Comparison of ENCODE assay signal across 8 mouse cellular contexts in the genomic region with DNA sequence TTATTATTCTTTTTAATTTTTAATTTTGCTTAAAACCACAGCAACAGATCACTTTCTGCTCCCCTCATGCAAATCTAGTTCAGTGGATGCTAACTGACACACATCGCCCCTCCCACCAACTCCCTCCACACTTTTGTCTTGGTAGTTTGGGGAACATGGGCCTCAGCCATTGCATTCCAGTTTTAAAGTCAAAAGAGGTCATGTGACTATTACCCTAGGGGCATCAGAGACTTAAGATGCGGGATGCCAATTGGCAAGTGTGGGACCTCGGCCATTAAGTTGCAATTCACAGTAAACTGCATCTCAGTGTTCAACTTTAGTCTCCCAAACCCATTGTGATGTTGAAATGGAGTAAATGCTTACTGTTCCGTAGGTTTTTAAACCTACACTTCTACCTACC. TPM values are rescaled to one million over a fixed set of nuclear protein-coding genes. Genes with fewer than 3 reads are reported as not detected.
A peak's percentile ranks its signal among the peaks of the same experiment; 100 is the strongest.
DNase-seq lines count a peak whose midpoint lies in the region; ATAC-seq and TF ChIP-seq lines count a peak whose summit lies in the region.

No protein-coding gene starts in this region.

- TF ChIP-seq EP300 in lung, postnatal 0 days (IDR thresholded peaks at IDR 0.05), result no peak
- no peak for TF ChIP-seq EP300 in stomach, postnatal 0 days (optimal IDR thresholded peaks at IDR 0.05)

- no peaks in the 10 kb centered on the region for H3K4me1 ChIP-seq in lung, postnatal 0 days (ENCODE audit: insufficient read depth, low read depth, low read length)
- no peaks in the 10 kb centered on the region for H3K4me1 ChIP-seq in limb, embryonic 11.5 days (ENCODE audit: control insufficient read depth, insufficient read depth, low read length)
- H3K4me1 ChIP-seq in stomach, postnatal 0 days (replicated peaks; ENCODE audit: control insufficient read depth, insufficient read depth), result no peaks in the 10 kb centered on the region

- no peaks in the 10 kb centered on the region for H3K36me3 ChIP-seq in lung, postnatal 0 days (ENCODE audit: insufficient read depth, low read length)
- H3K36me3 ChIP-seq in limb, embryonic 11.5 days (ENCODE audit: control insufficient read depth, insufficient read depth, low read length), result no peaks in the 10 kb centered on the region
- H3K36me3 ChIP-seq in stomach, postnatal 0 days (ENCODE audit: control insufficient read depth, insufficient read depth, low read length), result no peaks in the 10 kb centered on the region

- TF ChIP-seq CTCF in lung, postnatal 0 days (IDR thresholded peaks at IDR 0.05), result no peak
- no peak for TF ChIP-seq CTCF in stomach, postnatal 0 days (IDR thresholded peaks at IDR 0.05; ENCODE audit: low read depth)

- intact Hi-C loops in left cerebral cortex, postnatal 10 days (cut with DNase I), result loop anchor here (10.0 kb wide), 1 partner anchor 58 kb away; no protein-coding TSS in a partner anchor

- peak overlapping the region; percentile 92; the same call in 1 of the 2 replicates for H3K27ac ChIP-seq in lung, postnatal 0 days (ENCODE audit: low read length)
- H3K27ac ChIP-seq in limb, embryonic 11.5 days (replicated peaks; ENCODE audit: low read depth, low read length), result no peak overlapping the region
- H3K27ac ChIP-seq in stomach, postnatal 0 days (replicated peaks), result no peak overlapping the region

- no peak for ATAC-seq in lung, postnatal 0 days
- no peak for ATAC-seq in limb, embryonic 11.5 days (ENCODE audit: insufficient number of reproducible peaks, low FRiP score, low TSS enrichment, low read depth)
- no peak for ATAC-seq in stomach, postnatal 0 days (ENCODE audit: low FRiP score, low TSS enrichment)

- H3K9ac ChIP-seq in lung, postnatal 0 days (replicated peaks; ENCODE audit: low read depth), result no peak overlapping the region
- H3K9ac ChIP-seq in limb, embryonic 11.5 days (ENCODE audit: low read length), result no peak overlapping the region
- H3K9ac ChIP-seq in stomach, postnatal 0 days (ENCODE audit: low read length), result no peak overlapping the region

- WGBS in lung, postnatal 0 days, result 54% methylated on average over 4 of the region's 4 CpGs
- 31% methylated on average over 4 of the region's 4 CpGs for WGBS in limb, embryonic 11.5 days
- 51% methylated on average over 4 of the region's 4 CpGs for WGBS in stomach, postnatal 0 days

- H3K4me2 ChIP-seq in lung, postnatal 0 days (replicated peaks; ENCODE audit: low read depth, low read length), result peak overlapping the region; percentile 50
- peak overlapping the region; percentile 44; the same call in 1 of the 2 replicates for H3K4me2 ChIP-seq in limb, embryonic 11.5 days (ENCODE audit: low read depth, severe bottlenecking)
- peak overlapping the region; percentile 53 for H3K4me2 ChIP-seq in stomach, postnatal 0 days (replicated peaks; ENCODE audit: low read depth)

- no peaks in the 10 kb centered on the region for H3K9me3 ChIP-seq in lung, postnatal 0 days (ENCODE audit: low read length)
- no peaks in the 10 kb centered on the region for H3K9me3 ChIP-seq in limb, embryonic 11.5 days (ENCODE audit: control insufficient read depth, low read length)
- H3K9me3 ChIP-seq in stomach, postnatal 0 days (ENCODE audit: control insufficient read depth, low read length), result no peaks in the 10 kb centered on the region

- H3K4me3 ChIP-seq in lung, postnatal 0 days (ENCODE audit: low read depth, low read length), result peak overlapping the region; percentile 55; the same call in 1 of the 2 replicates
- no peak overlapping the region for H3K4me3 ChIP-seq in limb, embryonic 11.5 days (ENCODE audit: low read depth, low read length)
- peak overlapping the region; percentile 52; the same call in 1 of the 2 replicates for H3K4me3 ChIP-seq in stomach, postnatal 0 days (ENCODE audit: low read depth, low read length)

- peak; percentile 5 for DNase-seq in cerebellum, adult 11-12 months
- DNase-seq in cerebellum, postnatal 25 days, result no peak
- DNase-seq in lung, postnatal 0 days (ENCODE audit: low spot score), result no peak
- DNase-seq in lung, postnatal 36 days, result no peak
- DNase-seq in limb, embryonic 11.5 days (ENCODE audit: low spot score), result peak; percentile 19
- no peak for DNase-seq in stomach, postnatal 0 days (ENCODE audit: low spot score)
- no peak for DNase-seq in left cerebral cortex, postnatal 10 days (ENCODE audit: extremely low spot score in 1 of 2, low spot score in 2 of 2)
- DNase-seq in urinary bladder, postnatal 10 days (ENCODE audit: low spot score), result no peak

- H3K27me3 ChIP-seq in lung, postnatal 0 days (replicated peaks; ENCODE audit: insufficient read depth, low read length), result no peaks in the 10 kb centered on the region
- H3K27me3 ChIP-seq in limb, embryonic 11.5 days (ENCODE audit: control insufficient read depth, insufficient read depth, low read length), result no peaks in the 10 kb centered on the region
- no peaks in the 10 kb centered on the region for H3K27me3 ChIP-seq in stomach, postnatal 0 days (ENCODE audit: control insufficient read depth, insufficient read depth, low read length)

RNA-seq across cellular contexts. Expression of gene Pls3, which starts 1.7 kb away (rescaled TPM):
- 150 and 182 TPM in 2 replicates for polyA plus RNA-seq in lung, postnatal 0 days (2015; fragmentation: Nextera tagmentation; extraction: Ambion mirVana)
- 88.5 and 98.6 TPM in 2 replicates for polyA plus RNA-seq in limb, embryonic 11.5 days (2014; fragmentation: Nextera tagmentation; extraction: Ambion mirVana)
- polyA plus RNA-seq in stomach, postnatal 0 days (2015; fragmentation: Nextera tagmentation; extraction: Ambion mirVana), result 91.2 and 99.5 TPM in 2 replicates
- total RNA-seq in left cerebral cortex, postnatal 10 days (2021), result 10 to 100 TPM; 83.6 to 91.0 TPM

Comparison
In these comparisons a context has a peak if more than half of its experiments do, and no peak if none do; other contexts are left out.
1. DNase-seq: peak in cerebellum, adult 11-12 months (single experiment) and limb, embryonic 11.5 days (single experiment); none in cerebellum, postnatal 25 days (0 of 2), lung, postnatal 0 days (single experiment), lung, postnatal 36 days (single experiment), stomach, postnatal 0 days (single experiment), left cerebral cortex, postnatal 10 days (0 of 2) and urinary bladder, postnatal 10 days (single experiment).
2. Peak in every context shown above with its lines, with median percentiles within 50 percentile points of each other: H3K4me2 ChIP-seq.